Mouse (Mus musculus) heart, adult 2 months (tissue): ENCODE data around the gene Ppp1r36. TPM values are rescaled to one million over a fixed set of nuclear protein-coding genes. Genes with fewer than 3 reads are reported as not detected.
"Not testable (repeated sequence)": the region's sequence is repeated elsewhere in the genome, so short reads cannot be mapped to it uniquely, and the experiment has no call there.

Experiments used
- DNase-seq, 2 experiments: peaks; one replicate each; pipeline ENCODE4 v3.0.0; 2021
- H3K27ac ChIP-seq: fragments of 200-600 bp; 2 replicates; pipeline ENCODE4 v1.8.1; 2022
- H3K27me3 ChIP-seq: fragments of 200-500 bp; 2 replicates; pipeline ENCODE4 v1.6.1; 2012; ENCODE audit warnings: mild to moderate bottlenecking, low read length, inconsistent platforms, mixed read lengths; ENCODE audit not compliant: control insufficient read depth, insufficient read depth
- H3K36me3 ChIP-seq: fragments of 200-500 bp; 2 replicates; pipeline ENCODE4 v1.6.1; 2012; ENCODE audit warnings: low read length, inconsistent platforms; ENCODE audit not compliant: control insufficient read depth, insufficient read depth
- H3K4me1 ChIP-seq: fragments of 200-500 bp; 2 replicates; pipeline ENCODE4 v1.6.1; 2011; ENCODE audit warnings: low read length; ENCODE audit not compliant: control insufficient read depth, insufficient read depth
- H3K4me3 ChIP-seq: fragments of 200-600 bp; 2 replicates; pipeline ENCODE4 v1.8.1; 2022
- H3K79me2 ChIP-seq: fragments of 200-500 bp; replicated peaks from 2 replicates; pipeline ENCODE4 v1.6.1; 2012; ENCODE audit warnings: mild to moderate bottlenecking, inconsistent platforms, low read length, moderate library complexity, mixed read lengths; ENCODE audit not compliant: control insufficient read depth, insufficient read depth
- H3K9ac ChIP-seq: fragments of 200-500 bp; 2 replicates; pipeline ENCODE4 v1.6.1; 2012; ENCODE audit warnings: low read depth, mild to moderate bottlenecking, control low read depth, inconsistent platforms, low read length, mixed read lengths
- CTCF ChIP-seq: fragments of 200-600 bp; IDR thresholded peaks from 2 replicates; pipeline ENCODE4 v1.8.1; 2022; ENCODE audit warnings: antibody characterized with exemption, mild to moderate bottlenecking, moderate library complexity
- EP300 ChIP-seq: fragments of 200-500 bp; IDR thresholded peaks from 2 replicates; pipeline ENCODE4 v1.6.1; 2011; ENCODE audit warnings: low read depth, low read length, control low read depth; ENCODE audit not compliant: insufficient read depth
- POLR2A ChIP-seq: fragments of 200-500 bp; IDR thresholded peaks from 2 replicates; pipeline ENCODE4 v1.6.1; 2011; ENCODE audit warnings: mild to moderate bottlenecking, low read depth, low read length, control low read depth; ENCODE audit not compliant: insufficient read depth
- WGBS: fragments of 180-500 bp; shearing (Covaris S2); methylation state at CpG from one replicate; pipeline ENCODE4 v1.1.7; 2018; 5-methylcytosine and 5-hydroxymethylcytosine counted together
- intact Hi-C: fragments of 180-260 bp; cut with DNase I; formaldehyde crosslinking; loops from one replicate; pipeline ENCODE4 v1.15.1; 2025
- polyA plus RNA-seq: library from polyadenylated mRNA; depleted of rRNA; stranded (reverse); fragments of >200 nt; gene quantifications from 2 replicates; pipeline ENCODE4 v1.2.3, GENCODE M21; 2012
- total RNA-seq, 2 experiments: library from RNA; stranded (reverse); gene quantifications; 2 replicates each; pipeline ENCODE4 v1.2.3; 2021

Ppp1r36 gene
- total and polyA plus RNA-seq, 3 experiments = 0.14 to 0.41 (median 0.16) TPM

DNA sequence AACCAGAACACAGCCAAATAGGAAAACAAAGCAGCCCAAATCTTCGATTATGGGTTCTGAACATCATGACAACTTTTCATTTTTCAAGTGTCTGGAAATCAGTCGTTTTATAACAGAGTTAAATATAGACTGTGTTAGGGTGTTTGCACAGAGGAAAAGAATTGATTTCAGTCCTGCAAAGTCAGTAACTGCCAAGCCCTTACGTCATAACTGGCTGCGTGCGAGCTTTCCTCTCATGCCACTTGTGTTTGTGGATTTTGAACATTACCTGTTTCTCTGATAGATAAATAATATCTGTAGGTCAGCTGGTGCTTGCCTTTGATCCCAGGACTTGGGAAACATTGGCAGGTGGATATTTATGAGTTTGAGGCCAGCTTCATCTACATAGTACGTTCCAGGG is 14.1 kb downstream of the Ppp1r36 start:
- Histone ChIP-seq H3K36me3 (no peaks in the 10 kb centered on the region), H3K4me3 (no peak overlapping the region), H3K9ac (no peak overlapping the region), H3K27ac (no peak overlapping the region), H3K4me1 (no peaks in the 10 kb centered on the region), H3K79me2 (no peaks in the 10 kb centered on the region), H3K27me3 (peaks cover 3% of the 10 kb centered on the region)
- TF ChIP-seq EP300 (no peak), CTCF (no peak), POLR2A (no peak)
- DNase-seq = no peak
- intact Hi-C loops = no loop called here
- 56% methylated on average over 6 of the region's 6 CpGs for WGBS

DNA sequence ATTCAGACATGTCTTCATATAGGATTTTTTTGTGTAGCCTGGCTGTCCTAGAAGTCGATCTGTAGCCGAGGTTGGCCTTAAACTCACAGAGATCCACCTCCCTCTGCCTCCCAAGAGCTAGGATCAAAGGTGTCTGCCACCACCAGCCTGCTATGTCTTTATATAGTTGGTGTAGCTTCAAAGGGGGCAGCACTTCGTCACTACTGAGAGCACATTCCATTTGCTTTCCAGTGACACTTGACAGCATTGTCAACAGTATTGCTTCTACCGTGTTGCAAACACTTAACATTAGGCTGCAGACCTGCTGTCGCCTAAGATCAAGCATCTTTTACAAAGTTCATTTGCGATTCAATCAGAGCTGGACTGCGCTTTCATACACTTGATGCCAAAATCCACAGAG is 16.8 kb downstream of the Ppp1r36 start:
- no peak overlapping the region for H3K4me3 ChIP-seq
- H3K36me3 ChIP-seq = no peaks in the 10 kb centered on the region
- no peaks in the 10 kb centered on the region for H3K4me1 ChIP-seq
- intact Hi-C loops = no loop called here
- TF ChIP-seq POLR2A = no peak
- no peak for TF ChIP-seq EP300
- TF ChIP-seq CTCF = no peak
- DNase-seq = no peak
- no peak overlapping the region for H3K9ac ChIP-seq
- peaks cover 3% of the 10 kb centered on the region for H3K27me3 ChIP-seq
- H3K79me2 ChIP-seq = no peaks in the 10 kb centered on the region
- no peak overlapping the region for H3K27ac ChIP-seq
- WGBS = 44% methylated on average over 7 of the region's 7 CpGs

DNA sequence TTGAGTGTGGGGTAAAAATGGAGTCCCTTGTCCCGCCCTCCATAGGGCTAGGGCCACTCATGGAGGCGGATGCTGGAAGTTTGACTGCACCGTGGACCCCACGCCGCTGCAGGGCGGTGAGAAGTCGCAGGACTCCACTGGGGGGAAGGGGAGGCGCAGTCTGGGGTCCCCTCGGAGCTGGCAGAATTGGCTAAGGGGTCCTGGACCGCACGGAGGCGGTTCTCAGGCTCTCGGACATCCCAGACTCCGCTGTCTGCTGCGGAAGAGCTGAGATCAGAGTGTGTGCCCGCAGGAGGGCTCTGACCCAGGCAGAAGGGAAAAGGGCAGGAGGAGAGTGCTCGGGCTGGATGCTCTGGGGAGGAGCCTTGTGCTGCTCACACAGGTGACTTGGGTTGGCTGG is 17.7 kb downstream of the Ppp1r36 start:
- 6% methylated on average over 17 of the region's 17 CpGs for WGBS
- TF ChIP-seq POLR2A = no peak
- no peak for TF ChIP-seq EP300
- no peak for TF ChIP-seq CTCF
- Histone ChIP-seq H3K9ac (no peak overlapping the region), H3K36me3 (no peaks in the 10 kb centered on the region), H3K79me2 (no peaks in the 10 kb centered on the region), H3K27ac (no peak overlapping the region), H3K4me1 (no peaks in the 10 kb centered on the region), H3K4me3 (no peak overlapping the region), H3K27me3 (peaks cover 3% of the 10 kb centered on the region)
- no peak for DNase-seq
- intact Hi-C loops = no loop called here

DNA sequence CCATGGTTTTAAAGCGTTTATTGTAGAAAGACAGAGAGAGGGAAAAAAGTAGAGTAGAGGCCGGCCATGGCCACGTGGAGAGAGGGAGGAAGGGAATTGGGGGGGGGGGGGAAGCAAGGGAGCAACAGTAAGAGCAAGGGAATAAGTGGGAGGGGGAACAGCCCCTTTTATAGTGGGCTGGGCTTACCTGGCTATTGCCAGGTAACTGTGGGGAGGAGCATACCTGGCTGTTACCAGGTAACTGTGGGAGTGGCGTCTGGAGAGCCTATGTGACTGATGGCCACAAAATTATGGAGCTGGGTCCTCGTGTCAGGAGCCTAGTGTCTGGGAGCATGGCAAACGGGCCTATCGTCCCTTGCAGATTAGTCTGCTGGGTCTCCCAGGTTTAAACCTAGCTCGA is 18.2 kb downstream of the Ppp1r36 start:
- no peak for DNase-seq
- TF ChIP-seq POLR2A = no peak
- TF ChIP-seq EP300 = no peak
- TF ChIP-seq CTCF = no peak
- Histone ChIP-seq H3K36me3 (no peaks in the 10 kb centered on the region), H3K27ac (no peak overlapping the region), H3K79me2 (no peaks in the 10 kb centered on the region), H3K4me1 (no peaks in the 10 kb centered on the region), H3K9ac (no peak overlapping the region), H3K27me3 (peaks cover 3% of the 10 kb centered on the region), H3K4me3 (no peak overlapping the region)
- intact Hi-C loops = no loop called here
- 52% methylated on average over 8 of the region's 8 CpGs for WGBS

DNA sequence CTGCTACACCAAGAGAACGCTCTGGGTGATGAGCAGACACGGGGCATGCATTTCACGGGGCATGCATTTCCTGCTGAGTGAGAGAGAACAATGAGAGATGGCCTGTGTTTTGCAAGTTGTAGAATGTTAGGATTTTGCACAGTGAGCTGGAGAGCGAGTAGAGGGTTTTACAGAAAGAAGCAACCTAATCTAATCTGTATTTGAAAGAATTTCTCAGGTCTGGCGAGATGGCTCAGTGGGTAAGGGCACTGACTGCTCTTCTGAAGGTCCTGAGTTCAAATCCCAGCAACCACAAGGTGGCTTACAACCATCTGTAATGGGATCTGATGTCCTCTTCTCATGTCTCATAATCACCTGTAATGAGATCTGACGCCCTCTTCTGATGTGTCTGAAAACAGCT is 26.1 kb downstream of the Ppp1r36 start:
- H3K9ac ChIP-seq, DNase-seq, H3K27me3 ChIP-seq, H3K36me3 ChIP-seq, H3K27ac ChIP-seq, intact Hi-C loops, H3K79me2 ChIP-seq, H3K4me1 ChIP-seq, H3K4me3 ChIP-seq: not testable (repeated sequence)
- 68% methylated on average over 6 of the region's 6 CpGs for WGBS

DNA sequence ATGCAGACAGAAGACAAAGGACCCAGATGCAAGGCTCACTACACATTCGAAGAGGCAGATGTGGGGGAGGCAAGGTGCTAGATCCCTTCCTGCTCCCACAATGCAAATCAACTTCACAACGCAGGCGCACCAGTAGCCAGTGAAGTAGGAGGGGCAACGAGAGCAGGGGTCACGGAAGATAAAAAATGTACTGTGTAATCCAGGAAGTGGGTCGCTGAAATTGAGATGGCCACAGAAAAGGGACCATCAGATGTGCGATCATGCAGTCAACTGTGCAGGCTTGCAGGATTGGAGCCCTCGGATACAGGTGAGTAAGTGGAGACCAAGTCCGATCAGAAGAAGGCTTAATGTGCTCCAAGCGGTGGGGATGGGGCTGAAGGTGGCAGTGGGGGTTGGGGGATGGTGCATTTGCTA is 27.0 kb downstream of the Ppp1r36 start:
- intact Hi-C loops = no loop called here
- TF ChIP-seq POLR2A (no peak), EP300 (no peak)

More for the DNA sequence above, 27.0 kb downstream of the Ppp1r36 start:
- Histone ChIP-seq H3K9ac (no peak overlapping the region), H3K4me3 (no peak overlapping the region), H3K79me2 (no peaks in the 10 kb centered on the region), H3K4me1 (no peaks in the 10 kb centered on the region), H3K27me3 (no peaks in the 10 kb centered on the region), H3K36me3 (no peaks in the 10 kb centered on the region), H3K27ac (no peak overlapping the region)
- DNase-seq = no peak
- 53% methylated on average over 10 of the region's 10 CpGs for WGBS
